Mouse (Mus musculus) lung, embryonic 14.5 days (tissue): Measurements from ENCODE around the gene Ubr3. TPM values are rescaled to one million over a fixed set of nuclear protein-coding genes. Genes with fewer than 3 reads are reported as not detected.

Experiments used
- ATAC-seq: fragments of 200-750 bp; cut with Nextera tagmentation; 2 replicates; pipeline ENCODE4 v1.8.0; 2017; ENCODE audit warnings: mild to moderate bottlenecking, moderate TSS enrichment, moderate library complexity; ENCODE audit not compliant: insufficient read depth
- DNase-seq: peaks from one replicate; pipeline ENCODE4 v3.0.0-alpha.2; 2015
- H3K27ac ChIP-seq: fragments of 300-500 bp; sonication (generic); 2 replicates; pipeline ENCODE4 v1.5.1; 2014; ENCODE audit warnings: low read depth, mild to moderate bottlenecking, moderate library complexity
- H3K27me3 ChIP-seq: fragments of 300-500 bp; sonication (generic); 2 replicates; pipeline ENCODE4 v1.6.1; 2014; ENCODE audit warnings: low read length, control low read depth; ENCODE audit not compliant: insufficient read depth
- H3K36me3 ChIP-seq: fragments of 300-500 bp; sonication (generic); 2 replicates; pipeline ENCODE4 v1.6.1; 2014; ENCODE audit warnings: control low read depth; ENCODE audit not compliant: insufficient read depth
- H3K4me1 ChIP-seq: fragments of 300-500 bp; sonication (generic); 2 replicates; pipeline ENCODE4 v1.6.1; 2014; ENCODE audit warnings: antibody characterized with exemption, control low read depth; ENCODE audit not compliant: insufficient read depth
- H3K4me2 ChIP-seq: fragments of 300-500 bp; sonication (generic); 2 replicates; pipeline ENCODE4 v1.6.1; 2014; ENCODE audit warnings: mild to moderate bottlenecking
- H3K4me3 ChIP-seq: fragments of 300-500 bp; sonication (generic); 2 replicates; pipeline ENCODE4 v1.5.1; 2014; ENCODE audit warnings: low read depth, low read length
- H3K9ac ChIP-seq: fragments of 300-500 bp; sonication (generic); 2 replicates; pipeline ENCODE4 v1.6.1; 2014
- H3K9me3 ChIP-seq: fragments of 300-500 bp; sonication (generic); 2 replicates; pipeline ENCODE4 v1.6.1; 2016; ENCODE audit warnings: low read depth, low read length, control low read depth
- CTCF ChIP-seq: IDR thresholded peaks from 2 replicates; pipeline ENCODE4 v1.5.1; 2016; ENCODE audit warnings: antibody characterized with exemption, low read depth
- WGBS: fragments of 180-500 bp; shearing (Covaris S2); extraction: QIAGEN DNeasy Blood & Tissue Kit; methylation state at CpG from one replicate; pipeline ENCODE4 v1.1.7; 2014; 5-methylcytosine and 5-hydroxymethylcytosine counted together
- polyA plus RNA-seq: library from polyadenylated mRNA; unstranded; fragments of >200 nt; fragmentation: Nextera tagmentation; extraction: Ambion mirVana; gene quantifications from 2 replicates; pipeline ENCODE4 v1.2.1, GENCODE M21; 2014

The Ubr3 gene
- 19.5 and 20.1 TPM in 2 replicates for polyA plus RNA-seq

DNA sequence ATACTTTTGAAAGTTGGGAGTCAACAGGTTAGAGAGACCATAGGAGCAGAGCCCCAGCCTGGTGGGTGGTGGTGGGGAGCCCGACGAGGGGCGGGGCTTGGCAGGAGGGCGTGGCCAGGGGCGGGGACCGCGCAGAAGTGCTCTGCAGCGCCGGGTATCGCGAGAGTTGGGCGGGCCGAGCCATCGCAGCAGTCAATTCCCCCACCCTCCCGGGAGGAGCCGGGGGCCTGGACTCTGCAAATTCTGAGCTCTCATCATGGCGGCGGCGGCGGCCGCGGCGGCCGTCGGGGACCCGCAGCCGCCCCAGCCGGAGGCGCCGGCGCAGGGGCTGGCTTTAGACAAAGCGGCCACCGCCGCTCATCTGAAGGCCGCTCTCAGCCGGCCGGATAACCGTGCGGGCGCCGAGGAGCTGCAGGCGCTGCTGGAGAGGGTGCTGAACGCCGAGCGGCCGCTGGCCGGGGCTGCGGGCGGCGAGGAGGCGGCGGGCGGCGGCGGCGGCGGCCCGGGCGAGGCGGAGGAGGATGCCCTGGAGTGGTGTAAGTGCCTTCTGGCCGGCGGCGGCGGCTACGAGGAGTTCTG, at the start of gene Ubr3:
Gene Ubr3, plus strand, starts transcription at position 208 of the 579 bp plus-strand sequence.
- Histone ChIP-seq H3K4me2 (peak within 1 kb of the TSS; percentile 93), H3K4me3 (peak within 1 kb of the TSS; percentile 99), H3K27ac (peak within 1 kb of the TSS; percentile 93), H3K36me3 (peaks cover 10% of the 10 kb centered on the region), H3K9ac (peak within 1 kb of the TSS; percentile 98), H3K9me3 (no peaks in the 10 kb centered on the region), H3K27me3 (no peaks in the 10 kb centered on the region), H3K4me1 (no peaks in the 10 kb centered on the region)
- no peak for TF ChIP-seq CTCF
- peak; percentile 98 for DNase-seq
- peak; percentile 99 for ATAC-seq
- WGBS = under 1% methylated on average over 65 of the region's 65 CpGs

DNA sequence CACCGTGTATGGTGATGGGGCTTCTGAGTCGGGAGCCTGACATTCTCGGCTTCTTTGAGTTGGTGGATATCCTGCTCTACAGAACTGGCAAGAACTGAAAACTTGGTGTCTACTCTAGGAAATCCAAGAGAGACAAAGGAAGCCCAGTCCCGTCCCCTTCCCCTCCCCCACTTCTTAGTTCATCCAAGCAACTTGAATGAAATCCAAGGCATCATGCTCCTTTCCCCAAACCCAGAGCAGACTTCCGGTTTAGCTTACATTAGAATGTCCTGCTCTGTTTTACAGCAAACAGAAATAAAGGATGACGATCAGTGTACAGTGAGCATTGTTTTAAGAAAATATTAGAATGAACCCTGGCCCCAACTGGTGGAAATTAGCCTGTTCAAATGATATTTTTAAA, 47.8 kb upstream of the Ubr3 start:
- Histone ChIP-seq H3K4me2 (no peak overlapping the region), H3K4me3 (no peak overlapping the region), H3K9ac (no peak overlapping the region), H3K36me3 (no peaks in the 10 kb centered on the region), H3K4me1 (no peaks in the 10 kb centered on the region), H3K27ac (peak overlapping the region; percentile 58), H3K9me3 (no peaks in the 10 kb centered on the region), H3K27me3 (no peaks in the 10 kb centered on the region)
- ATAC-seq (no peak), DNase-seq (peak; percentile 74)
- WGBS = 58% methylated on average over 6 of the region's 6 CpGs
- no peak for TF ChIP-seq CTCF

DNA sequence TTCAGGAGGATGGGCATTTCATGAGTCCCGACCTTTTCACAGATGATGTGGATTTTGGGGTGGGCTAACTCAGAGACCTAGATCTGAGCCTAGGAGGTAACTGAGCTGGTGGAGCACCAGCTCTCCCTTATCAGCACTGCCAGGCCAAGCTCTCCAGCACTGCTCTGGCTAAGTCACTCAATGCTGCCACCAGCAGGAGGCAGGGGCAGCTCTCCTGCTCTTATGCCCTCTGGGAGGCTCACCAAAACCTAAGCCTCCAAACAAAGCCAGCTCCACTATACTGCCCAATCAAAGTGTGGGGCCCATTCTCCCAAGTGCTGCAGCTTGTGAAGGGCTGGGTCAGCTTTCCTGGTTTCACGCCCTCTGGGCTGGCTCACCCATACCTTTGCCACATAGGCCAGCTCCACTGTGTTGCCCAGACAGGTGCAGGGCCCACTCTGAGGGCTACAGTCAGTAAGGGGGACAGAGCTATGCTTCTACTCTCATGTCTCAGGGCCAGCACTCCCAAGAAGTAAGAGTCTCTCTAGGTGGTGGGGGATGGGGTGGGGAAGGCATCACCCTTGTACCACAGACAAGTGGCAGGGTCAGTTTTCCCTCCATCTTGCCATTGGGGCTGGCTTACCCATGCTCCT, 45.5 kb upstream of the Ubr3 start:
- no peaks in the 10 kb centered on the region for H3K27me3 ChIP-seq
- no peak overlapping the region for H3K27ac ChIP-seq
- H3K4me2 ChIP-seq = no peak overlapping the region
- H3K9ac ChIP-seq = no peak overlapping the region
- no peak for DNase-seq
- no peaks in the 10 kb centered on the region for H3K9me3 ChIP-seq
- H3K36me3 ChIP-seq = no peaks in the 10 kb centered on the region
- H3K4me3 ChIP-seq = no peak overlapping the region
- no peaks in the 10 kb centered on the region for H3K4me1 ChIP-seq
- no peak for TF ChIP-seq CTCF
- WGBS = 55% methylated on average over 2 of the region's 2 CpGs
- no peak for ATAC-seq

DNA sequence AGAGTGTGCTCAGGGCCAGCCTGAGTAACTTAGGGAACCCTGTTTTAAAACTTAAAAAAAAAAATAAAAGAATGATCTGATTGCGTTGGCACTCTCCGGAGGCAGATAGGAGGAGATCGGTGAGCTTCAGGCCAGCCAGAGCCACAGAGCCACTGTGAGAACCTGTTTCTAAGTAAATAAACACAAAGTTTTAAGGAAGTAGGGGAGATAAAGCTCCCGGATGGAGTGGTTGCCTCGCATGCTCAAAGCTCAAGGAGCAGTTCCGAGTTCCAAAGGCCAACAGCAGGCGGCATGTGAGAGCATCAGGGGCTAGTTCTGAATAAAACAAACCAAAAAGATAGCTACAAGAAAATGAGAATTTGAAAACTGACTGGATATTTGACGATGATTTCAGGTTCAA, 40.7 kb upstream of the Ubr3 start:
- Histone ChIP-seq H3K4me3 (no peak overlapping the region), H3K4me2 (peak overlapping the region; percentile 12; the same call in 1 of the 2 replicates), H3K9ac (peak overlapping the region; percentile 29; the same call in 1 of the 2 replicates), H3K9me3 (no peaks in the 10 kb centered on the region), H3K36me3 (no peaks in the 10 kb centered on the region), H3K4me1 (no peaks in the 10 kb centered on the region), H3K27ac (no peak overlapping the region), H3K27me3 (no peaks in the 10 kb centered on the region)
- TF ChIP-seq CTCF = peak; percentile 47
- WGBS = 25% methylated on average over 8 of the region's 8 CpGs
- no peak for ATAC-seq
- DNase-seq = peak; percentile 52

DNA sequence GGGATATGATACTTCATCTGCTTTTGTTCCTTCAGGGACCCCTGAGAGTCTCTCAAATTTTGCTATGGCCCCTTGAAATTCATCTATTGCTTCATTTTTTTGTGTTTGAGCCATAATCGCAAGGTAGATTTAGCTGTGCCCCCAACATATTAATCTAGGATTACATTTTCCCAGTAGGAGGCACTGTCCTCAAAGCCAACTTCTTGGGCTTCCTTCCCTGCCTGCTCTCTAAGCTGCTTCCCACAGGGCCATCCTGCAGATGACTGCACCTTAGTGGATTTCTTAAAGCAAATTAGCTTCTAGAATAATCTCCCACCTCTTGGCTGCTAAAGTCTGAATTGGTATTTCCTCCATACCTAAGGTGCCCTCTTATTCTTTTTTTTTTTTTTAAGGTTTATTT, 39.2 kb upstream of the Ubr3 start:
- DNase-seq (peak; percentile 37), ATAC-seq (no peak)
- H3K4me3 ChIP-seq = no peak overlapping the region
- no peaks in the 10 kb centered on the region for H3K9me3 ChIP-seq
- no peak overlapping the region for H3K27ac ChIP-seq
- peak; percentile 25 for TF ChIP-seq CTCF
- no peaks in the 10 kb centered on the region for H3K36me3 ChIP-seq
- no peaks in the 10 kb centered on the region for H3K4me1 ChIP-seq
- no peak overlapping the region for H3K9ac ChIP-seq
- no peak overlapping the region for H3K4me2 ChIP-seq
- H3K27me3 ChIP-seq = no peaks in the 10 kb centered on the region
- 76% methylated on average over 1 of the region's 1 CpGs for WGBS

DNA sequence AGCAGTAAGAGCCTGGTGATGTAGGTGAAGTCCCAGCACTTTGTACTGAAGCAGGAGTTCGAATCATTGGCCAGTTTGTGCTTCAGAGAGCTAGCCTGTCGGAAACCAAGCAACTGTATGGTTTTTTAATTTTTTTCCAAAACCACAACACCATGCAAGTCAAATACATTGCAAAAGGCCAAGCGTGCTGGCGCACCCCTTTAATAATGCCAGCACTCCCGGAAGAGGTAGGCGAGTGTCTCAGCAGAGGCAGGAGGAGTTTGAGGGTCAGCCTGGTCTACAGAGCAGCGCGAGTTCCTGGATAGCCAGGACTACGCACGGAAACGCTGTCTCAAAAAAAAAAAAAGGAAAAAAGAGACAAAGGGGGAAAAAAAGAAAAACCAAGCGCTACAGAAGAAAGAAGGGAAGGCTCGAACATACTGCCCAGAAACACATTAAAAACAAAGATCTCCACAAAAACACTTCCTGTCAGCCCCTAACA, 36.0 kb upstream of the Ubr3 start:
- ATAC-seq = peak; percentile 71
- Histone ChIP-seq H3K9ac (peak overlapping the region; percentile 99), H3K4me1 (no peaks in the 10 kb centered on the region), H3K4me3 (peak overlapping the region; percentile 100), H3K9me3 (no peaks in the 10 kb centered on the region), H3K36me3 (peaks cover 19% of the 10 kb centered on the region), H3K27ac (peak overlapping the region; percentile 94; the same call in 1 of the 2 replicates), H3K4me2 (peak overlapping the region; percentile 75), H3K27me3 (no peaks in the 10 kb centered on the region)
- WGBS = 9% methylated on average over 12 of the region's 13 CpGs
- no peak for DNase-seq
- no peak for TF ChIP-seq CTCF

DNA sequence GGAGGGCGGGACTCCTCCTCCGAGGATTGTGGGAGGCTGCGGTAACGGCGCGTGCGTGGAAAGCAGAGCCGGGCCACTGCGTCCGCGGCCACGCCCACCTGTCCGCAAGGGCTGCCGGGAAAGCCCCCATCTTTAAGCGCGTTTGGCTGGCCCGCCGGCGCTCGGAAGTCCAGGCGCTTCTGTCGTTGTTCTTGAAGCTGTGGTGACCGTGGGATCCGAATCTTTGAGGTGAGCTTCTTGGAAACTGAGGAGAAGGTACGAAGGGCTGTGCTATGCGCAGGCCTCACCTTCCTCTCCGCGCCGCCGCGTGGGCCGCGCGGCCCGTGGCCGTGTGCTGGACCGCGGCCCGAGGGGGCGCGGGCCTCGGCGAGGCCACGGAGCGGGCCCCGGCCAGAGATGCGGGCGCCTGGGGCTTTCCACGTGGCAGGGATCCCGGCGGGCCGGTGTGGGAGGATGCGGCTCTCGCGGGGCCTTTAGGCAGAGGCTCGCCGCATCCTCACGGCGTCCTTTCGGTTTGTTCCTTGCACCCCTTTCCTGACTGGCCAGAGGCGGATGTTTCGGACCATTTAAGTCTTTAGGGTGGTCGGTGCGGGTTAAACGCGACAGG, 35.5 kb upstream of the Ubr3 start, which contains the start of gene Ssb:
Gene Ssb, plus strand, starts transcription at position 78 of the 607 bp plus-strand sequence.
- DNase-seq = peak; percentile 98
- under 1% methylated on average over 61 of the region's 66 CpGs for WGBS
- peak; percentile 96 for ATAC-seq
- peaks cover 22% of the 10 kb centered on the region for H3K36me3 ChIP-seq
- H3K9ac ChIP-seq = peak within 1 kb of the TSS; percentile 99
- H3K4me1 ChIP-seq = no peaks in the 10 kb centered on the region
- H3K27ac ChIP-seq = peak within 1 kb of the TSS; percentile 94
- H3K4me3 ChIP-seq = peak within 1 kb of the TSS; percentile 100
- H3K27me3 ChIP-seq = no peaks in the 10 kb centered on the region
- no peak for TF ChIP-seq CTCF
- H3K9me3 ChIP-seq = no peaks in the 10 kb centered on the region
- peak within 1 kb of the TSS; percentile 75 for H3K4me2 ChIP-seq
